Mouse (Mus musculus) WW6 (cell line): Measurements from ENCODE around the gene Sdccag8.

Experiments used
- DNase-seq: peaks from one replicate; pipeline ENCODE4 v3.0.0-alpha.2; 2013; ENCODE audit warnings: low read depth, low spot score

Gene Sdccag8

DNA sequence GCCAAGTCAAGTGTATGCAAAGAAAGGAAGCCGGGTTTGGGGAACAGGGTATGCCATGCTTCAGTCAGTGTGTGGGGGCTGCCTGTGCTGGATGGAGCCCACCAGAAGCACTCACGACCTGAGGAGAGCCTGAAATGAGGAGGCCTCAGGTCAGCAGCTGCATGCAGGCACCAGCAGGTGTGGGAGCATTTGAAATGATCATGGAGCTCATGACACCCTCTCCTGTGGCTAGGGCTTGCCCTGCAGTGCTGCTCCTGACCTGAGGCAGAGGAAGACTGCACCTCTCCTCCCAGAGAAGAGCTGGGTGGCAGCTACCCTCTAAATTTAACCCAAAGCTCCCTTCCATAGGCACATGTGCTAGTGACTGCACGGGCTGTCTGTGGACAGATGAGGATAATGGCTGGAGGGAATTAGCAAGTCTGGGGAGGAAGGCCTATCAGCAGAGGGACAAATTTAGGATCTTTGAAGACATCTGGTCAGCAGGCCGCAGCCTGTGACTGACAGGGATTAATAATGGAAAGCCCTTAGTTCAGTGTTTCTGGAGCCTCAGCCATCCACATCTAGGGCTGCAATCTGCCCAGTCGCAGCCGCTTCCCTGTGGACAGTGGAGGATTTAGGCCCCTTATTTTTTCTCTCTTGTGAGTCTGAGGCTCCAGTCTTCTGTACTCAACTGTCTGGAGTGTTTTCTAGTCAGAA, 196.3 kb downstream of the Sdccag8 start:
- DNase-seq = no peak

DNA sequence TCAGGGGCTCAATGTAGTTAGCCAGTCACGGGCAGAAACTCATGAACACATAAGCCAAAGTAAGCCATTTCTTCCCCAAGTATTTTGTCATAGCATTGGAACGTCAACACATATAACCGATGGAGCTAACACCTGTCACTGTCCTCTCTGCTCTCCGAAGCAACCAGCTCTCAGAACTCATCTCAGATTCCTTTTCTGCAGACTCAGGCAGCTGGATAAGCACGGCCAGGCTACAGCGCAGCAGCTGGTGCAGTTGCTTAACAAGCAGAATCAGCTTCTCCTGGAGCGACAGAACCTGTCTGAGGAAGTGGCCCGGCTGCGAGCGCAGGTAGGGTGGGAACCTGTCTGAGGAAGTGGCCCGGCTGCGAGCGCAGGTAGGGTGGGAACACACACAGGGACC, 197.2 kb downstream of the Sdccag8 start:
- DNase-seq = no peak

DNA sequence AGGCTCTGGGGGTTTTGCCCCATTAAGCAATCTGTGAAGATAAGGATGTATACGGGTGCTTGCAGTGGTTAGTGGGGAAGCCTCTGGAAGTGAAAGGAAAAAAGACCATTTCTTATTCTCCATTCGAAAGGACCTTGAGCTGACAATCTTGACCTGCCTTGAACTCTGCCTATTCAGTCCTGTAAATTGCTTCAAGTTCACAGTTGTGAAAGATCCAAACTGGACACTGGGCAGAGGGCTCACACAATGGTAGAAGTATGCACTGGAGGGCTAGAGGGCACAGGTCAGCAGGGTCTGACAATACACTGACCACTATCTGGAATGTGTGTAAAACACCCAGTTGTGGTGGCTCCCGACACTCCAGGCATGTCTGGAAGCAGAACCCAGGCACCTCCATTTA, 198.3 kb downstream of the Sdccag8 start:
- no peak for DNase-seq

DNA sequence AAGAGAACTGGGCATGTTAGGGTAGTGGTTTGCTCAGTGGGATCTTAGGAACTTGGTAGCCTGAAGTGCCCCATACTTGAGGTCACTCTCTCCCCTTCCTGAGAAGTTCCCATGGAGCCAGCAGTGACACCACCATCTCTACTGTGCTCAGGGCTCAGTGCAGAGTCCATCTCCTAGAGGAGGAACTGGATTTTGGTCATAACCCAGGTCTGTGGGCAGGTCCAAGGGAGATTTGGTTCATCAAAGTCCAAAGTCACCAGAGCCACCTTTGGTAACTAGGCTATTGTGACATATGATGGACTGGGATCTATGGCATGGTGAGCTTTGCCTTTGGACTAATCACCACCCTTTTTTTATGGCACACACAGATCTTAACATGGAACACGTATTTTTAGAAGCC, 198.9 kb downstream of the Sdccag8 start:
- no peak for DNase-seq

DNA sequence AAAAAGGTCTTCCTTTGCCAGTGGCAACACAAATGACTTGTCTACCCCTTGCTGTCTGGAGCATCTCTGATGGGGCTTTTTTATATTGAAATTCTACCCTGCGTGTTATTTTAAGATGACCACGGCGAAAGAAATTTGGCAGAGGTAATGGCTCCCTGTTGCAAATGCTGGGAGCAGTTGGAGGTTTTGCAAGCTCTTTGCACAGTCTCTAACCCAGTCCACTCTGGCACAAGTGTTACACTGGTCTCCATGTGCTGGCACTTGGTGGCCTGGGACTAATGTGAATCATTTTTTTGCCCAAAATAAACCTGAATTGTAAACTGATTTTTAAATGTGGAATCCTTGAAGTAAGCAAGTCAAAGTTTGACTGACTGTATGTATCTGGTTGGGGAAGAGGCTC, 199.3 kb downstream of the Sdccag8 start:
- DNase-seq = no peak

DNA sequence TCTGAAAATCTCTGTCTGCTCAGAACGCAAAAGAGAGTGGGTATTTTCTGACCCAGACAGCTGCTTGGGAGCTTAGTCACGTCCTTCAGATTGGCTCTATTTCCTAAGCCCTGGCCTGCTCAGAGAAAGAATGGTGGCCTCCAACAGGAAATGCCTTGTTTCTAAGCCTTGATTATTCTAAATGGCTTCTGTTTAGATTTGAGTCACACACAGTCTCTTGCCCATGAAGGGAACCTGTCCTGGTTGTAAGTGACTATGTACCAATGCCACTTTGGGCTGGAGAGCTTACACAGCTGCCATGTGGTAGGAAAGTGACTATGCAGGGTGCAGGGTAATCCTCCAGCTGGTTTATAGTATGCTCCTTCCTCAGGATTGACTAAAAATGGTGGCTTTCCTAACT, 199.9 kb downstream of the Sdccag8 start:
- DNase-seq = no peak

DNA sequence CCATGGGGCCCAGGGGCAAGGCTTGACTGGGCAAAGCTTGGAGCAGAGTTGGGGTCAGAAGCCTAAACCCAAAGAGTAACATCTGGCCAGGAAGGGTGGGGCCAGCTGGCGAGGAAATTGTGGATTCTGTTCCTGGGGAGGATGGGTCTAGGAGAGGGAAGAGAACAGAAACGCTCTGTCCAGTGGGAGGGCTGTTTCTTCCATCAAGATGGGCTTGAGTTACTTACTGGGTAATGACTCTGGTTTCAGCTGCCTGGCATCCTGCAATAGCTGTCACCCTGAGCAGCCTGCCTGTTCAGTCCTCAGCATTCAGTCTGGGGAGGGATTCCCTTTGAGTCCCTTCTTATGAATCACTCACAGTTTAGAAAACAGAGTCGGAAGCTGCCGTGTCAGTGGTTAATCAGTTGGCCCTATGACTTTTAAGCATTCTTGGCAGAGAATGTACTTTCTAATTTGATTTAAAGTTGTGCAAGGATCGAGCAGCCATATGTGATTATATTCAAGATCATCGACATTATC, 200.5 kb downstream of the Sdccag8 start:
- DNase-seq = no peak

DNA sequence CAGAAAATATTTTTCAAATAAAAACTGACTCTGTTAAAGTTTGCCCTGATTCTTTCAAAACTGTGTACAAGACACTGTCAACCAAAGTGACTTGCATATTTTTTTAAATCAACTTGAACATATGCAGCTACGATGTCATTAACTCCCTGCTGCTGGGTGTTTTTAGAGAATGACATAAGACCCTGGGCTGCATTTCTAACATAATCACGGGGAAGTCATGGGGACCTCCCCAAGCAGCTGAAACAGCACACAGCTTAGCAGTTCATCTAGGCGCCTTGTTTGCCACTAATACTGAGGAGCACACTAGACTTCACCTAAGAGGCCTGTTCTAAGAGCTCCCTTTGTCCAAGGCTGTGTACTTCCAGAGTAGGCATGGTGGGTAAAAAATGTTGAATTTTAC, 201.5 kb downstream of the Sdccag8 start:
- DNase-seq = no peak

DNA sequence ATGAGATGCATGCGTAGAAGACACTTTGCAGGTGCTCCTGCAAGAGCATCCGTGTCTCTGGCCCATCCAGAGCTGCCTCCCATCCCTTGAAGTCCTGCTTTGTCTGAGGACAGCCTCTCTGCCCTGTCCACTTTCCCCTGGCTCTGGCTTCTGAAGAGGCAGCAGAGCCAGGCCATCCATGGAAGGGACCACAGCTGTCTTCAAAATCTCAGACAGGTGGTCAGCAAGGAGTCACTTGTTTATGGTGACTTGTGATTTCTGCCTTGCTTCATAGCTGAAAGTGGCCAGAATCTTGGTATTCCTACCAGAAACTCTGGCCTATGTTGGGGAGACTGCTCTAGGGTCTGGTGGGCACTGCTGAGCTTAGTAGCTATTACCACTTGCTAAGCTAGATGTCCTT, 202.3 kb downstream of the Sdccag8 start:
- DNase-seq = no peak

DNA sequence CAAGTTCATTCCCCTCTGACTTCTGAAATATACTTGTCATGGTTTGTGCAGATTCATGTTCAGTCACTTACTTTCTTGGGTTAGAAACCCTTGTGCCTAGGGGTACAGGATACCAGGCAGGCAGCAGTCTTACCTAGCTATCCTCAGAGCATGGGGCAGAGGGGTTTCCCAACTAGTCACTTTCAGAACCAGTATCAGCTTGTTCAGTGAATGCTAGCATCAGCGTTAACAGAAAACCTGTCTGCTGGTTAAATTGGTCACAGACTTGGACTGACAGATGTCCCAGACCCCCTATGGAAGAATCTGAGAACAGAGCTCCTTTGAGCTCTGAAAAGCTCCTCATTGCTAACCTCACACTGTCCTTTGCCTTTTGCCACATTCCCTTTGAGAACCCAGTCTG, 204.3 kb downstream of the Sdccag8 start:
- DNase-seq = no peak

DNA sequence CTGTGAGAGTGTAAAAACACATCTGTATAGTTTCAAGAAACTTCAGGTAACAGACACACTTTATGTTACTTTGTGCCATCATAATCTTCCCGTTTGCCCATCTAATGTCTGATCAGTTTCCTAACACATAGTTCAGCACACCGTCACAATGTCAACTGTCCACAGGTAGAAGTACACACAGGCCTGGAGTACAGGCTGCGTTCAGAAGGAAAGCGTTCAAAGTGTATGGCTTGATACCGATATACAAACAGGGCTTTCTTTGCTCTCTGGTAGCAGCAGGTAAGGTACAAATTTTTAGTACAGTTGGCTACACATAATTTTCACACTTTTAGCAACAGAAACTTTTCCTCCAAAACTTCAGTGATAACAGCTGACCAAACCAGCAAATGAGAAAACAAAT, 205.2 kb downstream of the Sdccag8 start:
- DNase-seq = no peak

DNA sequence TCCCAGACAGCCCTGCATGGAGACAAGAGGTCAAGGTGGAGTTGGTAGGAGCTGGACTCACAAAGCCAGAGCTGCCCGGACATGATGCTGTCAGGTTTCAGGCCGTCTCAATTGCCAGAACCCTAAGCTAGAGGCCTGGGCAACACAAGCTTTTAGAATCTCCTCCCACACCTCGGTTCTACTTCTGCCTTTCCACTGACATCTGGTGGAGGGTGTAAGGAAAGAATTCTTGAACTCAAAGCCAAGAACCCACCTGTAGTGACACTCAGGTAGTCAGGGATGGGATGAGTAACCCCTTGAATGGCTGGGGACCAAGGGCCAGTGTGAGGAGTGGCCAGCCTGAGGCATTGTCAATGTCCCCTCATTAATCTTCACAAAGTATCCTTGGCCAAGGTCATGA, 208.3 kb downstream of the Sdccag8 start:
- no peak for DNase-seq

DNA sequence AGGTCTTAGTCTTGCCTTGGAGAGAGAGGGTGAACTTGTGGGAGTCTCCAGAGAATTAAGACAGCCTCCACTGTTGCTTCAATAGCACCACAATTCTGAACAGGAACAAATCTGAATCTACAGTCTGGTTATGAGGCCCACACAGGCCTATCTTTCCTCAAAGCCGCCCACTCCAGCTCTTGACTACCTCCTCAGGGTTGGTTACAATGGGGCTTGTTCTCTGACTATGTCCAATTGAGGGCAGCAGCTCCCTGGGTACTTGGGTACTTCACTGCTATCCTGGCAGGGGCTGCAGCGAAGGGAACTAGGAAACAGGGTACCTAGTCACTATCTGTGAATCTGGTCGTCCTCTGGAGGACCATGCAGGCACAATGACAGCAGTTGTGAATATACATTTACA, 213.2 kb downstream of the Sdccag8 start:
- DNase-seq = no peak

DNA sequence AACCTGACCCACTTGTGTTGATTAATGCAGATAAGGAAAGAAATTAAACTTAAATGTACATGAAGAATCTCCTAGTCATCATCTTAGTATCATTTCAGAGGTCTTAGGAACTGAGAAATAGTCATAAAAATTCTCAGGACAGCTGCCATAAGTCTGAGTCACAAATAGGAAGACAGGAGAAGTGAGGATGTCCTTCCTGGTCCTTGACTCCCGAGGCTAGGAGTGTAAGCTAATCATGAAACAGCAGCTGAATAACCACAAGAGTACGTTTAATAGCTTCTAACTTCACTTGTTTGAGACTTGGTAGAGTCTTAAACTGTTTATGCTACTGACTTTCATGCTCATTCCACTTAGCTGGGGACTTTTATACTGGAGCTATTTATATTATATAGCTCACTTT, 214.6 kb downstream of the Sdccag8 start:
- DNase-seq = no peak

DNA sequence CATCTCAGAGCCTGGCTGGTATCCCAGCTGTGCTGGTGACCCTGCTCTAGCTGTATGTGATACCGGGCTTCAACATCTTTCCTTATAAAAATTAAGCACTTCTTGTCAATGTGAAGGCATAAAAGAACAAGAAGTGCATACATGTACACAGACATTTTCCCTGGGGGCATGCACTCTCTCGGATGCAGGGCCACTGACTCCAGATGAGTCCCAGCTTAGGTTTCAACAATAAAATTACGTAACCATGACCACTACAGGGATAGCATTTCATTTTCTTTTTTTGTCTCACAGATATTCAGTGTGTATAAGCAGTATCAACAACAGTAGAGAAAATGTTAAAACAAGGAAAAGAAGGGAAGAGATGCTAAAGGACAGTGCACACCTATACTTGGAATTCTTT, 216.2 kb downstream of the Sdccag8 start:
- no peak for DNase-seq

DNA sequence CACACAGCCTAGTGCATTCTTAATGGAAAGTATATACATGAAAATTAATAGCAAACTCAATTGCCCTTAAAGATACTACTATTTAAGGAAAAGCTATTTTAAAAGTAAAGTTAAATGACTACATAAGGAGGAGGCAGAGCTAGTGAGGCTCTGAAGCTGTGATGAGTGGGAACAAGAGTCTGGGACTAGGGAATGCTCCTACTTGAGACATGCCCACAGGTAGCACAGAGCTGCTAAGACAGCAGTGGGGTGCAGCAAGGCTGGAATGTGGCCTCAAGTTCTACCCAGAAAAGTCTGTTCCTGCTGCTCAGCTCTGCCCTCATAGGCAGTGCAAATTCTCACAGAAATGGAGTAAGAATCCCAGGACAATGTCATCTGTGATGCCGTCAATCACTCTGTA, 216.7 kb downstream of the Sdccag8 start:
- no peak for DNase-seq

DNA sequence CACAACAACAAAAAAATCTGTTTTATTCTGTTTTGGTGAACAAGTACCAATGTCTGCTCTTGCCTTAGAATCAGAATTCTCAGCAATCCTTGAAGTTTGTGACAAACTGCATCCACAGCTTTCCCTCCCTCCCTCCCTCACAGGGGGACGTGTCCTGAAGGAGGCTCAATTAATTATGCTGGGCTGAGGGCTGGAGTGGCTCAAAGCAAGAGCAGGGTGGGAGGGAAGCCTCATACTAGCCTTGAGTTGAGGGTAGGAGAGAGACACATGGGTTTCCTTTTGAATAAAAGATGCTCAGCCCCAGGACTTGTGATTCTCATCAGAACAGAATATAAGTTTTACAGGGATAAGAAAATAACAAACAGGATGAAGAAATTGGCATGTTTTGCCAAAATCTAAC, 217.8 kb downstream of the Sdccag8 start:
- no peak for DNase-seq

DNA sequence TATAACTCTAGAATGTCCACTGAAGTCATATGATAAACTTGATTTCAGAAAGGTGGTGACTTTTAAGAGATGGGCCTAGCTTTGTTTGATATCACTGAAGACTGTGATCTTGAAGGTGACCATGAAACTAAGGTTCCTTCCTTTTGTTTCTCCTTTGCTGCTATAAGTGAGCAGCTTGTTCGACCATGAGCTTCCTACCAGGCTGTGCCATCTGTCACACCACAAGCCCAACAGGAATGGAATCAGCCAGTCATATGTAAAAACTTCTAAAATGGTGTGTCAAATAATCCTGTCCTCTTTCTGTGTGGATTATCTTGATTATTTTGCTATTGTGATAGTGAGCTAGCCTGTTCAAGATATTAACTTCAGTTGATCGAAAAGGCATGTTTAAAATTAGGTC, 221.0 kb downstream of the Sdccag8 start:
- DNase-seq = no peak

DNA sequence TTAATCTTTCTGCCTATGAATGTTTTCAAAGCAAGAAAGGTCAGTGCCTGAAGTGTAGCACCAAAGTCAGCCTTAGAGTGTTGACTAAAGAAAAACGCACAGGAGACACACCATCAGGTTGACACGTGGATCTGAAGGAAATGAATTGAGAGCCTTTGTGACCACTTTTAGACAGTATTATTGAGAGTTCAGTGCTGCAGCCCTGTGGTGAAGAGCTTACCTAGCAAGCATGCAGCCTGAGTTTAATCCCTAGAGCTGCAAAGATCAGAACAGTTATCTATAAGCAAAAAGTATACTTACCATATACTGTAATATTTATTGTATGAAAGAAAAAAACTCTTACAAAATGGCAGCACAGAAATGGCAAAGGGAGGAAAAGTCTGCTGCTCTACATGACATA, 223.9 kb downstream of the Sdccag8 start:
- no peak for DNase-seq

DNA sequence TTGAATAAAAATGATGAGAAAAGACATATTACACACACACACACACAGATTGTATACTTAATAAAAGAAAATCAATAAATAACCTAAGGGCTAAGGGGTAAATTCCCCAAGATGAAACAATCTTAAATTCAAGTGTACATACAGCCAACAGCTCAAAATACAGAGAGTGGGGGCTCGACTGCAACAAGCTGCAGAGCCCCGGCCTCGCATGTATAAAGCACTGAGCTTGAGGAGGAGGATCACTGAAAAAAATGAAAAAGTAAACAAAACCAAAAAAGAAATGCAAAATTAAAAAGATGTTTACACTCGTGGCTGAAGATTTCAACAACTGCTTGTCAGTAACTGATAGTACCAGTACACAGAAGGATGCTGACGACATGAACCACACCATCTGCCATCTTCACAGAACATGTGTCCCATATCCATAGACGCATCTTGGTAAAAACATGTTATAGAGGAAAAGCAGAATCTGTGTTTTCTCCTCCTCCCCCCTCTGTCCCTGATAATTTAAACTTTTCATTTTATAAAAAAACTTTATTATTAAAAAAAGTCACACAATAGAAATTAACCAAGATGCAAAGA, 224.7 kb downstream of the Sdccag8 start:
- no peak for DNase-seq

DNA sequence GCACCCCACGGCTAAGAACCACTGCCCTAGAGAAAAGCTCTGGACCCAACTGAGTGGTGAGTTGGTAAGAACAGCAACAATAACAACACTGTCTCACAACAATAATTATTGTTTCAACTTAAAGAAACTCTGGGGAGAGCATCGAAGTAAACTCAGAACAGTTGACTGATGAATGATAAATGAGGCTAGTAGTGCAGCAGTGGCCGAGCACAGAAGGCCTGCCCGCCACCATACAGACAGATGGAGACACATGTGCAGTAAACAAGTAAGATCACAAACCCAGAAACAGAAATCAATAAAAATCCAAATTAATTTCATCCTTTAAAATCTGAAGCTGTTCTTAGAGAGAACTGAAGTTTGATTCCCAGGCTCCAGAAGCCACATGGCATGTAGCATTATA, 225.6 kb downstream of the Sdccag8 start:
- DNase-seq = no peak

DNA sequence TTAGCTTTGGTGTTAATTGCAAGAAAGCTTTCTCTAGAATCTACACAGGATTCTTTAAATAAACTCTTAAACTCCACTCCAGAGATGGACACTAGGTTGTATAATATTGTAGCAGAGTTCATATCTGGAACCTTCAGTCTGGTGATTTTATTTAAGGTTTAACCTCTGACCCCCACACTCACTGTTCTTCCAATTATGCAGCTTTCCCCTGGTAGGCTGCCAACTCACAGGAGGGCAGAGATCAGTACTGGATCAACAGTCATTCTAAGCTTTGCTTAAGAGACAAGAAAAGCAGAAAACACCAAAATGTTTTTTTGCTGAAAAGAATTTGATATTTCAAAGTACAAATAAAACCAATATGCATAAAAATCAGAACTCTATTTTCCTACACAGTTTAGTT, 231.4 kb downstream of the Sdccag8 start:
- DNase-seq = no peak

DNA sequence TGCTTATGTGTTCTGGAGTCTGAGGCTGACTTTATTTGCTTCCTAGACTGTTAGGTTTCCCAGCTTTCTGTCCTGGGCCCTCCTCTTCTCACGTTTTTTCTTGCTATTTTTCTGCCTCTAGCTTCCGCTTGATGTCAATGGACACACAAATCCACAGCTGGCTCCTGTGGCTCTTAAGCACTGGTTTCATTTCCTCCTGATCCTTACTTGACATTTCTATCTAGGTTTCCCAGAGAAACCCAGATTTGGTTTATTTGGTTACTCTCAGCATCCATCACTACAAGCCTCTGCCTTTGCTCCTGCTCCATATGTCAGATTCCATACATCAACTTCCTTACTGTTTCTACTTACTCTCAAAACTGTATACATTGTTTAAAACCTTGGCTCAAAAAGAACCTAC, 232.5 kb downstream of the Sdccag8 start:
- DNase-seq = no peak

DNA sequence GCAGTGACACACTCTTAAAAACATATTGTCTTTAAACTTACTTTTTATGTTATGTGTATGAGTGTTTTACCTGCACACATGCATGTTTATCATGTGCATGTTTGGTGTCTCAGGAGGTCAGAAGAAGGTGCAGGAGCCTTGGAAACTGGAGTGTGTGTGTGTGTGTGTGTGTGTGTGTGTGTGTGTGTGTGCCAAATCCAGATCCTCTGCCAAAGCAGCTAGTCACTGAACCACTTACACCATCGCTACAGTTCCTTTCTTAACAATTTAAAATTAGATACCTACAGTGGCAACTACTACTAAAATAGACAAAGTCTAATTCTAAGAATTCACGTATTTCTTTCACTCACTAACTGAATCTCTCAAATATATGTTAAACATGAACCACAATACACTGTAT, 234.3 kb downstream of the Sdccag8 start:
- DNase-seq = no peak
